Mouse (Mus musculus) lung, embryonic 14.5 days (tissue): Measurements from ENCODE around the gene Phf14. TPM values are rescaled to one million over a fixed set of nuclear protein-coding genes. Genes with fewer than 3 reads are reported as not detected.
A peak's percentile ranks its signal among the peaks of the same experiment; 100 is the strongest.

Experiments
- ATAC-seq: fragments of 200-750 bp; cut with Nextera tagmentation; 2 replicates; pipeline ENCODE4 v1.8.0; 2017; ENCODE audit warnings: mild to moderate bottlenecking, moderate TSS enrichment, moderate library complexity; ENCODE audit not compliant: insufficient read depth
- DNase-seq: peaks from one replicate; pipeline ENCODE4 v3.0.0-alpha.2; 2015
- H3K27ac ChIP-seq: fragments of 300-500 bp; sonication (generic); 2 replicates; pipeline ENCODE4 v1.5.1; 2014; ENCODE audit warnings: low read depth, mild to moderate bottlenecking, moderate library complexity
- H3K27me3 ChIP-seq: fragments of 300-500 bp; sonication (generic); 2 replicates; pipeline ENCODE4 v1.6.1; 2014; ENCODE audit warnings: low read length, control low read depth; ENCODE audit not compliant: insufficient read depth
- H3K36me3 ChIP-seq: fragments of 300-500 bp; sonication (generic); 2 replicates; pipeline ENCODE4 v1.6.1; 2014; ENCODE audit warnings: control low read depth; ENCODE audit not compliant: insufficient read depth
- H3K4me1 ChIP-seq: fragments of 300-500 bp; sonication (generic); 2 replicates; pipeline ENCODE4 v1.6.1; 2014; ENCODE audit warnings: antibody characterized with exemption, control low read depth; ENCODE audit not compliant: insufficient read depth
- H3K4me2 ChIP-seq: fragments of 300-500 bp; sonication (generic); 2 replicates; pipeline ENCODE4 v1.6.1; 2014; ENCODE audit warnings: mild to moderate bottlenecking
- H3K4me3 ChIP-seq: fragments of 300-500 bp; sonication (generic); 2 replicates; pipeline ENCODE4 v1.5.1; 2014; ENCODE audit warnings: low read depth, low read length
- H3K9ac ChIP-seq: fragments of 300-500 bp; sonication (generic); 2 replicates; pipeline ENCODE4 v1.6.1; 2014
- H3K9me3 ChIP-seq: fragments of 300-500 bp; sonication (generic); 2 replicates; pipeline ENCODE4 v1.6.1; 2016; ENCODE audit warnings: low read depth, low read length, control low read depth
- CTCF ChIP-seq: IDR thresholded peaks from 2 replicates; pipeline ENCODE4 v1.5.1; 2016; ENCODE audit warnings: antibody characterized with exemption, low read depth
- WGBS: fragments of 180-500 bp; shearing (Covaris S2); extraction: QIAGEN DNeasy Blood & Tissue Kit; methylation state at CpG from one replicate; pipeline ENCODE4 v1.1.7; 2014; 5-methylcytosine and 5-hydroxymethylcytosine counted together
- polyA plus RNA-seq: library from polyadenylated mRNA; unstranded; fragments of >200 nt; fragmentation: Nextera tagmentation; extraction: Ambion mirVana; gene quantifications from 2 replicates; pipeline ENCODE4 v1.2.1, GENCODE M21; 2014

Phf14 gene
- polyA plus RNA-seq, 1 experiment from 2014 or later, result 71.6 TPM

DNA sequence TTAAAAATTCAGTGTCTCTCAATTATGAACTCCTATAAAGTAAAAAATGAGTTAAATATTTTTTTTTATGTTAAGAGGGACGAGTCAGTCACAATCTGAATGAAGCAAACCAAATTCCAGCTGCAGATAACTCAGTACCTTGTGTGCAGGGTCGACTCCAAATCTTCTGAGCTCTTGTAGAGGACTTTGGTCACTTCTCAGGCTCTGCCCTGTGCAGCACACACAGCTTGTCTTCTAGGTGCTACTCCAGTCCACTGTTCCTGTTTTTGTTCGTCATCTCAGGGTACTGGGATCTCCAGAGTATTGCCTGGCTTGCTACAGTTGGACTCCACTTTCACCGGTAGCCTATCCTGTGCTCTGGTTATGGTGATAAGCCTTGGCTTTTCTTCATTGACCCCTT is 113.1 kb downstream of the Phf14 start:
- 78% methylated on average over 4 of the region's 4 CpGs for WGBS
- ATAC-seq (no peak), DNase-seq (no peak)
- Histone ChIP-seq H3K9ac (no peak overlapping the region), H3K27me3 (no peaks in the 10 kb centered on the region), H3K27ac (no peak overlapping the region), H3K9me3 (no peaks in the 10 kb centered on the region), H3K4me3 (no peak overlapping the region), H3K36me3 (peaks cover 21% of the 10 kb centered on the region), H3K4me1 (no peaks in the 10 kb centered on the region), H3K4me2 (no peak overlapping the region)
- TF ChIP-seq CTCF, result no peak

DNA sequence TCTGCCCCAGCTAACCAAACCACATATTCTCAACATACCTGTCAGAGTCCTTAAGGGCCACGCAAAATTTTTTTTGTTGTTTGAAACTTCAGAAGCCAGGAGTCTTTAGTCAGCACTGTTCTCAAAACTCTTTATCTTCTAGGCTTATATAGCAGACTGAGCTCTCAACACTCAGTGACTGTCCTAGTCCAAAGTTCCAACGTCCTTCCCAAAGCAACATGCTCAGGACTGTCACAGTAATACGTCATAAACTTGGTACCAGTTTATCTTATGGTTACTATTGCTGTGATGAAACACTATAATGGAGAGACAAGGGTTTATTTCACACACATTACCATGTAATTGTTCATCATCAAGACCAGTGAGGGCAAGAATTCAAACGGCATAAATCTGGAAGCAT is 113.9 kb downstream of the Phf14 start:
- Histone ChIP-seq H3K27ac (no peak overlapping the region), H3K4me1 (no peaks in the 10 kb centered on the region), H3K27me3 (no peaks in the 10 kb centered on the region), H3K36me3 (peaks cover 18% of the 10 kb centered on the region), H3K9me3 (no peaks in the 10 kb centered on the region), H3K4me3 (no peak overlapping the region), H3K4me2 (no peak overlapping the region), H3K9ac (no peak overlapping the region)
- ATAC-seq, result no peak
- no peak for DNase-seq
- TF ChIP-seq CTCF, result no peak
- WGBS, result 88% methylated on average over 4 of the region's 4 CpGs

DNA sequence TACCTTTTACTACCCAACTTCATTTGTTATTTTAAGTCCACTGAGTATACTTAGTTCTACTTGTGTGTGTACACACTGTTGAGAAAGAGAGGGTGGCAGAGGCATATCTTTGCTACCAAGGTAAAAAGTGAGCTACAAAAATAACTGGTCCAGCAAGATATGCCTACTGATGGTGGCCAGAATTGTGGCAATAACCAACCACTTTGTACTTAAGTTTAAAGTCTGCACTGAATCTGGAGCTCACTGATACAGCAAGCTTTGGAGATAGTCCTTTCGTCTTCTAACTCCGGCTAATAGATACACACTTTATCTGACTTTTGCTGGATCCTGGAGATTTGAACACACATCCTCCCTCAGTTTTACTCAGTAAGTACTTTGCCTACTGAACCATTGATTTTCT is 115.8 kb downstream of the Phf14 start:
- H3K9me3 ChIP-seq, result no peaks in the 10 kb centered on the region
- no peak overlapping the region for H3K27ac ChIP-seq
- H3K9ac ChIP-seq, result no peak overlapping the region
- DNase-seq (no peak), ATAC-seq (no peak)
- H3K4me2 ChIP-seq, result no peak overlapping the region
- WGBS, result 93% methylated on average over 2 of the region's 2 CpGs
- TF ChIP-seq CTCF, result no peak
- H3K36me3 ChIP-seq, result peaks cover 8% of the 10 kb centered on the region
- H3K27me3 ChIP-seq, result no peaks in the 10 kb centered on the region
- no peaks in the 10 kb centered on the region for H3K4me1 ChIP-seq
- no peak overlapping the region for H3K4me3 ChIP-seq

DNA sequence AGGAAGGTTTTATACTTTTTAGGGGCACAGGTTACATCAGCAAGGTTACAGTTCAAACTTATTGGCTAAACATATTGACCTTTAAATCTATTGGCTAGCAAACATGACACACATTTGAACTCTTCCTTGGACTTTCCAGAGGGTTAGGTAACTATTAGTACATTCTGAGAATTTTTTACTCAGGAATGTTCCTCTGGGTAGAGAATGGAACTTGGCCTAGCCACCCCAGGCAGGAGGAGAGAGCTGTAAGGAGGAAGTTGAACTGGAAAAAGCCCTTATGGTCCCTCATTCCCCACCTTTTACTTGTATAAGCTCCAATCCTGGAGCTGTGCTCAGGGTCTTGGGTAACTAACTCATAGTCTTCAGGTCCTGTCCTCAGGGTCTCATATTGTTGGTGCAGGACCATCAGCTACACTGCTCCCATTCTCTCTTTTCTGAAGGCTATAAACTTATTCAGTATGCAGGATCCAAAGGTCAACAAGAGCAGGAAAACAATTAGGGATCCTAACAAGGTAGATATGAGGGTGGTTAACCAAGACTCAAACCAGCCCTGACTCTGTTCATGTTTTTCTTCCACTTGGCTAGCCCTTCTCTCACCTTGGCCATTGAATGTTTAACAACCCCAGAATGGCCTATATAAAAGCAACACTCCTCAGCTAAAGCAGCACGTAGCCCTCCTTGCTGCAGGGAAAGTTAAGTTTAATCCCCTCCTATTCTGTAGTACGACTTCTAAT is 119.4 kb downstream of the Phf14 start:
- H3K9me3 ChIP-seq, result no peaks in the 10 kb centered on the region
- no peak overlapping the region for H3K9ac ChIP-seq
- DNase-seq (no peak), ATAC-seq (no peak)
- no peak overlapping the region for H3K4me2 ChIP-seq
- no peak for TF ChIP-seq CTCF
- no peaks in the 10 kb centered on the region for H3K36me3 ChIP-seq
- no peak overlapping the region for H3K27ac ChIP-seq
- 87% methylated on average over 2 of the region's 2 CpGs for WGBS
- H3K4me1 ChIP-seq, result no peaks in the 10 kb centered on the region
- H3K4me3 ChIP-seq, result no peak overlapping the region
- no peaks in the 10 kb centered on the region for H3K27me3 ChIP-seq

DNA sequence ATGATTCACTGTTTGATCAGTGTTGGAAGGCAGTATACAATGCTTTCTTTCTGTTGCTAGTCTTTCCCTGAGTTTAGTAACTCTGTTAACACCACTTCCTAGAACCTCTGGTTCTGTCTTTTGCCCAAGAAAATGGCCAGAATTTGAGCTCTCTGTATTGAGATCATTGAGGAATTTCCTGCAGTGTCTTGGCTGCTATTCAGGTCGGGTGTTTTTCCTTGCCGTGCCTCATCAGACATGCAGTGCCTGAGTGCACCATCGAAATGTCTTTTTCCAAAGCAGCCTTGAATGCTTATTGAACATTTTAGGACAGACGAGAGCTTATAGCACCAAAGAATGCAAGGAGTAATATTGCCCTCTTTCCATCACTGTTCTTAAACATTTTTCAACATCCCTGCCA is 127.0 kb downstream of the Phf14 start:
- no peak for ATAC-seq
- TF ChIP-seq CTCF, result no peak
- no peaks in the 10 kb centered on the region for H3K27me3 ChIP-seq
- DNase-seq, result peak; percentile 18
- WGBS, result 78% methylated on average over 4 of the region's 4 CpGs
- H3K9ac ChIP-seq, result no peak overlapping the region
- H3K27ac ChIP-seq, result no peak overlapping the region
- no peaks in the 10 kb centered on the region for H3K36me3 ChIP-seq
- no peaks in the 10 kb centered on the region for H3K9me3 ChIP-seq
- H3K4me3 ChIP-seq, result no peak overlapping the region
- H3K4me2 ChIP-seq, result no peak overlapping the region
- no peaks in the 10 kb centered on the region for H3K4me1 ChIP-seq

DNA sequence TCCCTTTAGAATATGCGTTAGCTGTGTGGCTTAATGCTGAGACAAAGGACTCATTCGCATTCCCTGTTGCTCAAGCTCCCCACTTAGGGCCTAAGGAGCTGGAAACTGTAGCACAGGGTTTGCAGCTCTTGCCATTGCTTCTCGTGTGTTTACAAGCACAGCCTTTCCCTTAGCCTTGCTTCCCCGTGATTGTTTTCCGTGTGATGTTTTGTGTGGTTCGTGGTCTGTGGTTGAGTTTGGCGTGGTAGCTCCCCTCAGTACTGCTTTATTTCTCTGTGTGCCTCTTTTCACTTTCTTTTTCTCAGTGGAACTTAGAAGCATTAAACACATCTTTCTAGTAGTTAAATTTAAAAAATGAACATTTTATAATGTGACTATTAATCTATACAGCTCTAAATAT is 130.7 kb downstream of the Phf14 start:
- no peak overlapping the region for H3K27ac ChIP-seq
- WGBS, result 85% methylated on average over 7 of the region's 7 CpGs
- H3K27me3 ChIP-seq, result no peaks in the 10 kb centered on the region
- no peak overlapping the region for H3K4me3 ChIP-seq
- no peak for TF ChIP-seq CTCF
- no peak for DNase-seq
- no peaks in the 10 kb centered on the region for H3K9me3 ChIP-seq
- H3K9ac ChIP-seq, result no peak overlapping the region
- no peak overlapping the region for H3K4me2 ChIP-seq
- H3K36me3 ChIP-seq, result no peaks in the 10 kb centered on the region
- no peak for ATAC-seq
- no peaks in the 10 kb centered on the region for H3K4me1 ChIP-seq

DNA sequence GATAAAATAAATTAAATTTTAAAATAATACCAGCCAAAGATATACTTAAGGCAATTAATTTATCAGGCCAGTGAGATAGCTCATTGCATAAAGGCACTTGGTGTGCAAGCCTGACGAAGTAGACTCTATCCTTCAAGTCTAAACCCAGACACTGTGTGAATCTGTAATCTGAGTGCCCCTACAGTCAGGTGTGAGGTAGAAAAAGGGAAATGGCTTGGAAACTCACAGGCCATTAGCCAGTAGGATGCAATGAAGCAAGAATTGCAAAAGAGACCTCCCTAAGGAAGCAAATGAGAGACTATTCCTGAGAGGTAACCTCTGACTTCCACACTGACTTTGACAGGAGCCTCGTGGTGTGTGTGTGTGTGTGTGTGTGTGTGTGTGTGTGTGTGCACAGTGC is 145.3 kb downstream of the Phf14 start:
- ATAC-seq (no peak), DNase-seq (no peak)
- H3K27me3 ChIP-seq, result no peaks in the 10 kb centered on the region
- H3K9me3 ChIP-seq, result no peaks in the 10 kb centered on the region
- no peak overlapping the region for H3K9ac ChIP-seq
- H3K4me3 ChIP-seq, result no peak overlapping the region
- H3K4me1 ChIP-seq, result no peaks in the 10 kb centered on the region
- 73% methylated on average over 2 of the region's 2 CpGs for WGBS
- TF ChIP-seq CTCF, result no peak
- H3K27ac ChIP-seq, result no peak overlapping the region
- H3K4me2 ChIP-seq, result no peak overlapping the region
- peaks cover 18% of the 10 kb centered on the region for H3K36me3 ChIP-seq

DNA sequence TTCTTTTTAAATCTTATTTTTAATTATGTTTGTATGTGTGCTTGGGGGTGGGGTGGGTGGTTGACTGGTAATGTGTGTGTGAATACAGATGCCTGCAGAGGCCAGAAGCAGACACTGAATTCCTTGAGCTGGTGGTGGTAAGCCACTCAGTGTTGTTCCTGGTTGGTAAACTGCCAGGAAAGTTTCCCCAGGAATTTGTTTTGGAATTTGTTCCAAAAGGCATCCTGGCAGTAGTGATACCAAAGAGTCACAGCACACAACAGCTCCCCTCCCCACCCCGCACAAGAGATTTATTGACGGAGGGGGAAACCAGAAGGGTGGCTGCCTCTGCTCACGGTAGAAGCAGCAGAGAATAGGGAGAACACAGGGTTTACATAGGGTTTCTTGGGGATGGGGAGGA is 146.5 kb downstream of the Phf14 start:
- no peak for TF ChIP-seq CTCF
- Histone ChIP-seq H3K27ac (no peak overlapping the region), H3K36me3 (0 out of 2 replicates have a peak, but pooled peaks cover 18% of the 10 kb centered on the region), H3K4me2 (no peak overlapping the region), H3K9me3 (no peaks in the 10 kb centered on the region), H3K4me3 (no peak overlapping the region), H3K27me3 (no peaks in the 10 kb centered on the region), H3K4me1 (no peaks in the 10 kb centered on the region), H3K9ac (no peak overlapping the region)
- DNase-seq (peak; percentile 77), ATAC-seq (peak; percentile 69; the same call in 1 of the 2 replicates)
- WGBS, result 38% methylated on average over 3 of the region's 3 CpGs
